Mouse (Mus musculus) CH12.LX (cell line): ENCODE measurements around the gene 4930415O20Rik. TPM values are rescaled to one million over a fixed set of nuclear protein-coding genes. Genes with fewer than 3 reads are reported as not detected.

Experiments
- DNase-seq: peaks from one replicate; pipeline ENCODE4 v3.0.0-alpha.2; 2013; ENCODE audit errors: extremely low read depth
- H3K27ac ChIP-seq: 2 replicates; pipeline ENCODE4 v1.5.1; 2012; ENCODE audit warnings: low read depth, mild to moderate bottlenecking, control low read depth, moderate library complexity; ENCODE audit not compliant: insufficient read depth
- H3K27me3 ChIP-seq: replicated peaks from 2 replicates; pipeline ENCODE3; 2012; ENCODE audit warnings: inconsistent platforms
- H3K36me3 ChIP-seq, 2 experiments: replicated peaks in 1 of 2; 2 replicates each; pipeline versions ENCODE3 to v1.6.1; 2012; ENCODE audit warnings: inconsistent platforms in 1 of 2, low read length in 1 of 2, mild to moderate bottlenecking in 1 of 2, mixed read lengths in 1 of 2, moderate library complexity in 1 of 2; ENCODE audit not compliant: control insufficient read depth in 1 of 2, insufficient read depth in 1 of 2
- H3K4me1 ChIP-seq, 2 experiments: 2 replicates each; pipeline ENCODE4 v1.6.1; 2012; ENCODE audit warnings: inconsistent platforms in 1 of 2, moderate library complexity in 1 of 2; ENCODE audit not compliant: insufficient read depth in 2 of 2, control insufficient read depth in 1 of 2
- H3K4me2 ChIP-seq: 2 replicates; pipeline ENCODE4 v1.6.1; 2012; ENCODE audit warnings: low read depth, mild to moderate bottlenecking, control low read depth; ENCODE audit not compliant: poor library complexity, insufficient read depth, severe bottlenecking
- H3K4me3 ChIP-seq, 3 experiments: fragments of 150-350 bp in 1 of 3; sonication (generic) in 1 of 3; replicated peaks in 1 of 3; 2 replicates each; pipeline versions ENCODE3 to v1.5.1; 2011 to 2012; ENCODE audit warnings: low read depth in 2 of 3, low read length in 2 of 3, mild to moderate bottlenecking in 2 of 3, moderate library complexity in 2 of 3, control low read depth in 1 of 3, improper control_type of control experiment in 1 of 3, inconsistent platforms in 1 of 3, mixed read lengths in 1 of 3; ENCODE audit not compliant: poor library complexity in 1 of 3
- H3K79me2 ChIP-seq: replicated peaks from 2 replicates; pipeline ENCODE4 v1.6.1; 2012; ENCODE audit warnings: mild to moderate bottlenecking, moderate library complexity; ENCODE audit not compliant: control insufficient read depth, poor library complexity, insufficient read depth, severe bottlenecking; ENCODE audit errors: extremely low read depth
- H3K9ac ChIP-seq: 2 replicates; pipeline ENCODE4 v1.6.1; 2012; ENCODE audit warnings: low read depth, mild to moderate bottlenecking, control low read depth, moderate library complexity; ENCODE audit not compliant: insufficient read depth
- H3K9me3 ChIP-seq: replicated peaks from 2 replicates; pipeline ENCODE3; 2012; ENCODE audit warnings: low read length, inconsistent platforms, mixed read lengths
- E2F4 ChIP-seq: IDR thresholded peaks from 2 replicates; pipeline ENCODE4 v1.6.1; 2011; ENCODE audit warnings: low read depth, low read length, improper control_type of control experiment; ENCODE audit not compliant: insufficient replicate concordance
- ELF1 ChIP-seq: IDR thresholded peaks from 2 replicates; pipeline ENCODE4 v1.6.1; 2014; ENCODE audit warnings: low read depth, mild to moderate bottlenecking, inconsistent platforms, low read length, improper control_type of control experiment
- ETS1 ChIP-seq: conservative IDR thresholded peaks from 2 replicates; pipeline ENCODE4 v1.6.1; 2012; ENCODE audit warnings: low read depth, mild to moderate bottlenecking, inconsistent platforms, low read length, improper control_type of control experiment, moderate library complexity
- GABPA ChIP-seq: IDR thresholded peaks from 2 replicates; pipeline ENCODE4 v1.6.1; 2012; ENCODE audit warnings: low read depth, low read length, improper control_type of control experiment, inconsistent platforms; ENCODE audit not compliant: insufficient replicate concordance
- HCFC1 ChIP-seq: IDR thresholded peaks from 2 replicates; pipeline ENCODE4 v1.6.1; 2012; ENCODE audit warnings: low read depth, mild to moderate bottlenecking, inconsistent platforms, low read length, improper control_type of control experiment
- IRF4 ChIP-seq: IDR thresholded peaks from 2 replicates; pipeline ENCODE4 v1.6.1; 2014; ENCODE audit warnings: low read depth, mild to moderate bottlenecking, inconsistent platforms, low read length, improper control_type of control experiment
- JUN ChIP-seq: IDR thresholded peaks from 2 replicates; pipeline ENCODE4 v1.6.1; 2011; ENCODE audit warnings: low read depth, mild to moderate bottlenecking, low read length, improper control_type of control experiment, moderate library complexity; ENCODE audit not compliant: insufficient read depth
- JUND ChIP-seq: conservative IDR thresholded peaks from 2 replicates; pipeline ENCODE4 v1.6.1; 2011; ENCODE audit warnings: low read depth, low read length, improper control_type of control experiment
- MAX ChIP-seq: IDR thresholded peaks from 2 replicates; pipeline ENCODE4 v1.6.1; 2011; ENCODE audit warnings: low read length, improper control_type of control experiment
- MAZ ChIP-seq: IDR thresholded peaks from 2 replicates; pipeline ENCODE4 v1.6.1; 2012; ENCODE audit warnings: low read depth, mild to moderate bottlenecking, inconsistent platforms, low read length, improper control_type of control experiment, moderate library complexity
- MEF2A ChIP-seq: IDR thresholded peaks from 2 replicates; pipeline ENCODE4 v1.6.1; 2014; ENCODE audit warnings: low read depth, mild to moderate bottlenecking, inconsistent platforms, low read length, improper control_type of control experiment, borderline replicate concordance
- NELFE ChIP-seq: IDR thresholded peaks from 2 replicates; pipeline ENCODE4 v1.6.1; 2011; ENCODE audit warnings: low read depth, low read length, improper control_type of control experiment
- PAX5 ChIP-seq: IDR thresholded peaks from 2 replicates; pipeline ENCODE4 v1.6.1; 2012; ENCODE audit warnings: low read length, inconsistent platforms, mixed read lengths
- POLR2A ChIP-seq: IDR thresholded peaks from 2 replicates; pipeline ENCODE4 v1.6.1; 2011; ENCODE audit warnings: low read depth, mild to moderate bottlenecking, improper control_type of control experiment, low read length
- POLR2AphosphoS2 ChIP-seq: IDR thresholded peaks from 2 replicates; pipeline ENCODE4 v1.6.1; 2011; ENCODE audit warnings: low read depth, low read length, improper control_type of control experiment
- RAD21 ChIP-seq: IDR thresholded peaks from 2 replicates; pipeline ENCODE4 v1.6.1; 2011; ENCODE audit warnings: low read depth, mild to moderate bottlenecking, low read length, improper control_type of control experiment, moderate library complexity
- TBP ChIP-seq: conservative IDR thresholded peaks from 2 replicates; pipeline ENCODE4 v1.6.1; 2011; ENCODE audit warnings: low read depth, low read length, improper control_type of control experiment
- TCF12 ChIP-seq: IDR thresholded peaks from 2 replicates; pipeline ENCODE4 v1.6.1; 2014; ENCODE audit warnings: low read depth, mild to moderate bottlenecking, inconsistent platforms, low read length, improper control_type of control experiment
- UBTF ChIP-seq: IDR thresholded peaks from 2 replicates; pipeline ENCODE4 v1.6.1; 2012; ENCODE audit warnings: low read depth, mild to moderate bottlenecking, inconsistent platforms, low read length, improper control_type of control experiment, moderate library complexity
- USF1 ChIP-seq: IDR thresholded peaks from 2 replicates; pipeline ENCODE4 v1.6.1; 2014; ENCODE audit warnings: low read depth, mild to moderate bottlenecking, inconsistent platforms, low read length, improper control_type of control experiment
- ZKSCAN1 ChIP-seq: IDR thresholded peaks from 2 replicates; pipeline ENCODE4 v1.6.1; 2012; ENCODE audit warnings: low read depth, inconsistent platforms, low read length, improper control_type of control experiment, borderline replicate concordance
- ZNF384 ChIP-seq: IDR thresholded peaks from 2 replicates; pipeline ENCODE4 v1.6.1; 2012; ENCODE audit warnings: low read depth, low read length, improper control_type of control experiment, inconsistent platforms
- dilution Hi-C: fragments of 300-500 bp; cut with MboI; formaldehyde crosslinking; loops from 2 replicates; pipeline ENCODE4 v1.14.3; 2020; ENCODE audit warnings: low sequenced_read_pairs; ENCODE audit not compliant: extremely low pct_unique_long_range_greater_than_20kb, extremely low pct_ligation_motif_present
- in situ Hi-C: fragments of 300-500 bp; cut with MboI; formaldehyde crosslinking; loops from 3 replicates; pipeline ENCODE4 v1.14.3; 2019; ENCODE audit warnings: low sequenced_read_pairs, low pct_ligation_motif_present, low pct_unique_long_range_greater_than_20kb, mixed read lengths
- polyA plus RNA-seq: library from polyadenylated mRNA; unstranded; fragments of >175 nt; gene quantifications from 2 replicates; pipeline ENCODE4 v1.2.1, GENCODE M21; 2012; ENCODE audit warnings: low read depth; ENCODE audit not compliant: insufficient read length
- total RNA-seq, 2 experiments: library from RNA; depleted of rRNA; stranded (reverse); fragments of 300-350 nt in 1 of 2; fragments of >200 nt in 1 of 2; gene quantifications; 2 replicates each; pipeline ENCODE4 v1.2.3; 2012 to 2014

The 4930415O20Rik gene
- total and polyA plus RNA-seq, 3 experiments = not detected

DNA sequence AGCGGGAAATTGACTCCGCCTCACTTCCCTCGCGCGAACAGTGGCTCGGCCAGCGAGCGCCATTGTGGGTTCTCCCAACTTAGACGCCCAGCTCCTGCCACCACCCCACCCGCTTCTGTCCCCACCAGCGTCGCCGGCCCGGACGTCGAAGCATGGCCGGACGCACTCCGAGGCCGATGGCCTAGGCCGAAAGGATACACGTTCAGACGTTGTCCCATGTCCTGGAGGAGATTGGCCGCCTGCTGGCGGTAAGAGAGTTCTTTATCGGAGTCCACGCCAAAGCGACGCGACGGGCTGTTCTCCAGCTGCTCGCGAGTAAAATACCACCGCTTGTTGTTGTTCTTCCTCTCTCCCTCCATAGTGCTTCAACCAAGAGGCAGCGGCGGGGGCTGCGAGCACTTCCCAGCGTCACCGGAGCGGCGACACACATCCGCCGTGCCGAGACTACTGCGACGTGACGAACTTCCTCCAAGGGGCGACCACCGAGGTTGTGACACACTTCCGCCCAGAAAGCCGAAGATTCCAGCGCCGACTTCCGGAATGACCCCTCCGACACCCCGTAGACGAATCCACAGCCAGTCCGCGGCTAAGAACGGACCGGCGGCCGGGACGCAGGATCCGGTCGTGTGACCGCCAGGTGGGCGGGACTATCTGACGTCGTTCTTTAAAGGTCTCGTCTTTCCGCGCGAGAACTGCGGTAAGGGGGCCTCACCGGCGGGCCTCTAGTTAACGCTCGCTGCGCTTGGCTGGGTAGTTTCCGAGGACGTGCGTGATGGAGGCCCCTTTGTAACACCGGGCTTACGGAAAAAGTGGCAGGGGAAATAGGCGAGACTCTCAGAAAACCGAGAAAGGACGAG lies 3.3 kb upstream of the 4930415O20Rik start (continued):
- TF ChIP-seq MAX (peak; percentile 34), RAD21 (no peak), E2F4 (no peak), NELFE (peak; percentile 99), ZNF384 (no peak), MEF2A (peak; percentile 85), ZKSCAN1 (no peak), TCF12 (peak; percentile 92), POLR2A (peak; percentile 99), USF1 (peak; percentile 91), IRF4 (peak; percentile 9), POLR2AphosphoS2 (peak; percentile 91; the same call in 1 of the 2 replicates), JUN (no peak), HCFC1 (peak; percentile 97), TBP (peak; percentile 94), PAX5 (no peak), JUND (no peak), GABPA (peak; percentile 100), ETS1 (peak; percentile 81), UBTF (0 out of 2 replicates have a peak, but pooled peaks have one; percentile 58), ELF1 (peak; percentile 98)
- TF ChIP-seq, all 38 proteins: peak for 24

DNA sequence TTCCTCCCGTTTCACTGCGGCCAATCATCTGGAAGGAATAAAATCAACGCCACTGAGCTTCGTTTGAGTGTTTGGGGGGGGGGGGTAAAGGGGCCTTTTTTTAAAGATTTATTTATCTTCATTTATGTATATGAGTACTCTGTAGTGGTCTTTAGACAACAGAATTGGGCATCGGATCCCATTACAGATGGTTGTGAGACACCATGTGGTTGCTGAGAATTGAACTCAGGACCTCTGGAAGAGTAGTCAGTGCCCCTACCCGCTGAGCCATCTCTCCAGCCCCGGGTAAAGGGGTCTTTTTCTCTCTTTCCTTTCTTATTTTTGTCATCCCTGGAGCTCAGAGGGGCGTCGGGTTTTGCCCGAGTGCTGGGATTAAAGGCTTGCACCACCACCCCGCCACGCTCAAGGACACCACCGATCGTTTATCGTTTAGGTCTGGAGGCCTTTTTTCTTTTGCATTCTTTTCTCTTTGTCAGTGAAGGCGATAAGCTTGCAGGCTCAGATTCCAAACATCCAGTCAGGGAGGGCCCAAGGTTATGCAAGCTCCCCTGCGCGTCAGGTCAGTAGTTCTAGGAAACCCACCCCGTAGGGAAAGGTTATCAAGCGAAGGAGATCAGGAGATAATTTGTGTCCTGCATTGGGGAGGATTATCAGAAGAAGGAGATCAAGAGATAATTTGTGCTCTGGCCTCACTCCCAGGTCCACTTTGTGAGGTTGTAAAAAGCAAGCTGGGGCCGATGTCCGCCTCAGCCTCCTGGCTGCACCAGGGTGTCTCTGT lies 2.4 kb upstream of the 4930415O20Rik start:
- Histone ChIP-seq H3K27me3 (no peaks in the 10 kb centered on the region), H3K4me3 (peak overlapping the region; percentile 56 to 93 (median 68)), H3K27ac (peak overlapping the region; percentile 86), H3K9me3 (no peaks in the 10 kb centered on the region), H3K36me3 (peaks cover 3 to 30% of the 10 kb centered on the region in 2 experiments), H3K9ac (peak overlapping the region; percentile 98), H3K4me2 (peak overlapping the region; percentile 96)
- in situ Hi-C loops = loop anchor here (5.0 kb wide), 2 partner anchors 36 to 64 kb away; partner anchors contain the start of genes Cacnb3 and Kansl2
- no peak for TF ChIP-seq MAX
- peak; percentile 1; the same call in 1 of the 2 replicates for TF ChIP-seq MAZ
- TF ChIP-seq, all 38 proteins: peak for 1
- peaks cover 46% of the 10 kb centered on the region for H3K79me2 ChIP-seq
- DNase-seq = peak; percentile 34
- H3K4me1 ChIP-seq = peaks cover 1 to 40% of the 10 kb centered on the region in 2 experiments
- dilution Hi-C loops = no loop called here
